Mouse (Mus musculus): ENCODE measurements around the gene Mllt6.
"Not testable (repeated sequence)": the region's sequence is repeated elsewhere in the genome, so short reads cannot be mapped to it uniquely, and the experiment has no call there.

Gene Mllt6

DNA sequence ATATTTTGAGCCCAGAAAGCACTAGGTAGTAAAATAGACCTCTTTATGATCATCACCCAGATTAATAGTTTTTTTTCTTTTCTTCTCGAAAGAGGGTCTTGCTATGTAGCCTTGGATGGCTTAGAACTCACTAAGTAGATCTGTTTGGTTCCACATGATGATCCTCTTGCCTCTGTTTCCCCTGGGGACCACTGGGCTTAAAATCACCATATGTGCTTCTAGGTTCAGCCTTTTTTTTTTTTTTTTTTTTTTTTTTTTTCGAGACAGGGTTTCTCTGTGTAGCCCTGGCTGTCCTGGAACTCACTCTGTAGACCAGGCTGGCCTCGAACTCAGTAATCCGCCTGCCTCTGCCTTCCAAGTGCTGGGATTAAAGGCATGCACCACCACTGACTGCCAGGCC lies 14.7 kb upstream of the Mllt6 start:
- not testable (repeated sequence) for DNase-seq (ENCODE audit: low spot score)

DNA sequence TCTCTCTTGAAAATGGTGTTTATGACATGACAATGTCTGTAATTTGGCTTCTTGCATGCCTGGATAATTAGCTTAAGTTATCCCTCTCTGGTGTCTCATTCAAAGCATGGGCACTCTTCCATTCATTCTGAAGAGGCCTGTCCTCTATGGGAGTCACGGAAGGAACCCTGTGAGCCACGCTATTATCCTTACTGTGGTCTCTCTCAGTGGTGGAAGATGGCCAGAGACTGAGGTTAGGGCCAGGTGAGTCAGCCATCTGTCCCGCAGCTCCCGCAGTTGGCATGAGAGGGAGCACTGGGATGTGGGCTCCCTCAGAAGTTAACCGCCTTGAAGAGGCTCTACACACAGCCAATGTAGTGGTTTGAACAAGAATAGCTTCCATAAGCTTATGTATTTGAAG lies 12.9 kb upstream of the Mllt6 start:
- no peak for DNase-seq (ENCODE audit: low spot score)

DNA sequence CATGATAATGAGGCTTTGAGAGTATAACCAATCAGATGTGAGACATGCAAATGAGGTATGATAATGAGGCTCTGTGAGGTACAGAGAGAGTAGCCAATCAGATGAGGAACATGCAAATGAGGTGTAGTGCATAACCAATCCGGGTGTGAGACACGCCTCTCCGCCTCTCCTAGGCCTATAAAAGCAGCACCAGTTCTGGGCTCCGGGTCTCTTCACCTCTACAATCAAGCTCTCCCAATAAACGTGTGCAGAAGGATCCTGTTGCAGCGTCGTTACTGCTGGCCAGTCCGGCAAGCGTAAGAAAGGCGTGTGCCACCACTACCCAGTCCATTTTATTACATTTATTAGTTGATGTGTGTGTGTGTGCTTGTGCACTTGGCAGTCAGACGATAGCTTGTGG lies 9.8 kb upstream of the Mllt6 start:
- DNase-seq (ENCODE audit: low spot score): not testable (repeated sequence)

DNA sequence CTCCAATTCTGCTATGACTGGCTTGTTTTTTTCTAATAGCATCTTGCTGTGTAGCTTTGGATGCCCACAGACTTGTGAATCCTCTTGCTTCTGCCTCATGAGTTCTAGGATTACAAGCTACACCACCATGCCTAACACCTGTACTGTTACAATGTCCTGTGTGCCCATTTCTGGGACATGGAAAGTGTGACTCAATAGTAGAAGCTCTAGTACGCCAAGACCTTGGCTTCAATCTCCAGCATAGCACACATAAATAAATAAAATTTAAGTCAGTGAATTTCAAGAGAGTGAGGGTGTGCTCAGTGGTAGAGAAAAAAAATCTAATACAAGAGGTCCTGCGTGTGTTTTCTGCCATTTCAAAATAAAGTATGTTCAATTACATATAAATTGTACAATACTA lies 9.0 kb upstream of the Mllt6 start:
- no peak for DNase-seq (ENCODE audit: low spot score)

DNA sequence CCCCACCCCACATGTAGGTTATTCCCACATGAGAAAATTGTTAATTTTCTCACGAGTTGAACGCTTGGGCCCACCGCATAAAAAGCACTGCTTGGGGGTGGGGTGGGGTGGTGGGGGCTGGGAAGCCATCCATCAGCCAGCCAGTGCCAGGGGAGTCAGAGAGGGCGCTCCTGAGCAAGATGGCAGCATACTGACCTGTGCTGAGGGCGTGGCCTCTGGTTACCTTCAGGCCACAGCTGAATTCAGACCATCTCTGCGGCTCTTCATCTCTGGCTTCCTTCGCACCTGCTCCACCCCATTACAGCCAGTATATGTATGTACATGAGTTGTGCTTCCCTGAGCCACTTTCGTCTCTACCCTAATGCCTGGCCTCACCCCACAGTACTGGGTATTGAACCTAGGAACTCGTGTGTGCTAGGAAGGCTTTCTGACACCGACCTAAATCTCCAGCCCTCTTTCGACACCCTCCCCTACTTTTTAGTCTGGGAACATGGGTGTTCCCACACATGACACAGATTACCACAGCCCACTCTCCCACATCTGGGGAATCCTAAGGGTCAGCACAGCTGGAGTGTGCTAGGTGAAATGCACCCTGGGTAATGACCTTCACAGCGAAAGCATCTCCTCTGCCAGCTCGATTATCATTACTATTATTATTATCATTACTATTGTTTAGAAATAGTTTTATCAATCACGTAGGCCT lies 6.8 kb upstream of the Mllt6 start:
- no peak for DNase-seq (ENCODE audit: low spot score)

DNA sequence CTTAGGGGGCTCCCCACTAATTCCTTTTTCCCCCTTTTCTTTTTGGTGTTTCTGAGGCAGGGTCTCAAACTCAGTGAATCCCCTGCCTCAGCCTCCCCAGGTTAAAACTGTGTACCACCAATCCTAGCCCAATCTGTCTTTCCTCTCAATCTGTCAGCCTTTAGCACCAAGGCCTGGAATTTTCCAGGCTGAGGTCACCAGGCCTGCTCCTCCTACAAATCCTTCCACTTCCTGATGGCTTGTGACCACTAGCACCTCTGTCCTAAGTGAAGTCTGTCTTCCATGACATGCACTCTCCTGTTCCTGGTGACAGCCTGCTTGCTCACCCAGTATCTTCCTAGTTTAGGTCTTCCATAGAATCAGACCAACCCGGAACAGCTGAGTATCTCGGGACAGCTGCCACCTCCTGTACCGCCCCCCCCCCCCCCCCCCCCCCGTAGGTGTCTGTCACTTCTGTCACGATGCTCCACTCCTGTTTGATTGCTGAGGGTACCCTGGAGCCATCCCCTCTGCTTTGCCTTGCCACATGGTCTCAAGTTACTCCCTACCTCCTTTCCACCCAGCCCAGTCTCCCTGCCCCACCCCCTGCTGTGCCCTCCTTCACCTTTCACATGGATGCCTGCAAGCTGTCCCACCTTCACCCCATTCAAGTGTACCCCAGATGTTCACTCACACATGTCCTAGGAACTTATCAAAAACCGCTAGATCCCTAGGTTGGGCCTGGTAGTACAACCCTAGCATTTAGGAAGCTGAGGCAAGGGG lies 5.8 kb upstream of the Mllt6 start:
- no peak for DNase-seq (ENCODE audit: low spot score)

DNA sequence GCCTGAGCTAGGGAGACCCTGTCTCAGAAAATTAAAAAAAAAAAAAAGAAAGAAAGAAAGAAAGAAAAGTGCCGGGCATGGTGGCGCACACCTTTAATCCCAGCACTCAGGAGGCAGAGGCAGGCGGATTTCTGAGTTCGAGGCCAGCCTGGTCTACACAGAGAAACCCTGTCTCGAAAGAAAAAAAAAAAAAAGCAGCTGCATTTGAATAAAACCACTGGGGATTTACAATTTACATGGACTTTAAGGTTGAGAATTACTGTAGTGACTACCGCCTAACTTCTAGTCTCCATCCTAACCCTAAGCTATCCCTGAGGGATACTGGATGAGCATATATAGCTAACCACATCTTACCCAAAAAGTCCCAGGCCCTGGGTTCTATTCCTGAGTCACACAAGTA lies 5.2 kb upstream of the Mllt6 start:
- DNase-seq (ENCODE audit: low spot score): not testable (repeated sequence)

DNA sequence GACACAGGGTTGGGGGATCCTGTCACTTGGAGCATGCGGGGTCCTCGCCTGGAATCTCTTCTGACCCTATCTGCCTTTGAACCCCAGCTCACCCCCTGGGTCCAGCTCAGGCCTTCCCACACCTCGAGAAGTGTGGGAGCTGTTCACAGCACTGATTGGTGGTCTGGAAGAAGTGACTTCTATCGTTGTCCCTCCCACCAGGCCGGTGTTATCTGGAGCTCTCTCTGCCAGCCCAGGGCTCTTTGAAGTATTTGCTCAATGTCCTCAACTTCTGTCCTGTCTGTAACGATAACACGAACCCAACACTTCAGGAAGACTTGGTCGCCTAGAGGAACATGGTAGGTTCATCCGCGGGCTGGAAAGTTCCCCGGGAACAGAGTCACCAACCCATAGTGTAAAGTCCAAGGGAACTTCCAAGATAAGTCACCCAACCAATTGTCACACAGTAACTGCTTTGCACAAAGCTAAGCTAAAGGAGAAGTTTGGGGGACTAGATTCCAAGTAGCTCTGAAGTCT lies 4.4 kb upstream of the Mllt6 start:
- no peak for DNase-seq (ENCODE audit: low spot score)

DNA sequence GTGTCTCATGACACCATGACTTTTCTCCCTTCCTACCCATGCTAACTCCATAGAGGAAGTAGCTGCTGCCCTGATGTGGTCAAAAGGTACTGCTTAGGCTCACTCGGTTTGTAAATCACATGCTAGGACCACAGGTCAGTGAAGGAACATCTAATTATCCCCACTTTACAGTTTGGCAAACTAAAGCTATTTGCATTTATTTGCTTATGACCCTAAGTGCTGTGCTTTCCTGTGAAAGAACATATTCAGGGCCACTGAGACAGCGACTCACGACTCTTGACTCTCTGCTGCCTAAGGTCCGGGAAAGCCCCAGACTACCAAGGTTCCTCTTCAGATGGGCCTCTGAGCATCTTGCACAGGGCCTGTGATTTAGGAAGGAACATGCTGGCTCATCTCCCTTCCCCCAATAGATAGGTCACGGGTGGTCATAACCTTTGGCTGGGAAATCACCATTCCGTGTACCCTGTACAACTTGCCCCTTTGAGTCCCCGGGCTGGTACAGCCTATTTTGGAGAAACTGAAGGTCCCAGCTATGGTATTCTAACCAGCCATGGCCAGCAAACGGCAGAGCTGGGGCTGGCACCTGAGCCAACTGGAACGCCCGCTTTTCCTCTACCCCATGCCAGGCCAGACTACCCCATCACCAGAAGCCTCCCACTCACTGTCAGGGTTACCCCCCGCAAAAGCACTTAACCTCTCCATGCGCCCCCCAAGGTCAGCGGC lies 3.8 kb upstream of the Mllt6 start:
- no peak for DNase-seq (ENCODE audit: low spot score)

DNA sequence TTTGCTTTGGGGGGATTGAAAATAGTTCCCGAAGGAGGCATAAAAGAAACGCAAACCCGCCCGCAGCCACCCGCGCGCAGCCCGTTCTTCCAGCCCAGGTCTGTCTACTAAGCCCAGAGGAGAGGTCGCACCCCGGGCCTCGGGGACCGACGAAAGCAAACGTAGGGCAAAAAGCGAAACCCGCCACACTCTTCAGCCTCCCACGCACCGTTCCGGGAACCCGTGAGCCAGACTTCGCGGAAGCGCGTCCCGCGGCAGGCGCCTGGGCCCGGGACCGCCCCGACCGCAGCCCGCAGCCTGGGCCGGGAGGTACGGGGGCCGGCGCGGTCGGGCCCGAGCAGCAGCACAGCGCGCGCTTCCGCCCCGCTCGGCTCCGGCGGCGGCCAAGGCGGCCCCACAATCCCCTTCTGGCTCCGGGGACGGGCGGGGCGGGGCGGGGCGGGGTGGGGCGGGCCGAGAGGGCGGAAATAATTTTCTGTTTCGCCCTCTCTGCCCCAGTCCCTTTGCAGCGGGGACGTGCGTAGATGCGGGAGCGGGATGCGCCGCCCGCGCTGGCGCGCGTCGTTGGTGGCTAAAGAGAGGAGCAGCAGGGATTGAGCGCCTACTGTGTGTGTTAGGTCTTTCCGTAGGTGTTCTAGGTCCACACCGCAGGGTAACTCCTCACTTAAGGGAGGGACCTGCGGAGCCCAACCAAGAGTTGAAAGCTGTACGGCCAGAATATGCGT lies 3.1 kb upstream of the Mllt6 start:
- DNase-seq (ENCODE audit: low spot score): peak; percentile 35

DNA sequence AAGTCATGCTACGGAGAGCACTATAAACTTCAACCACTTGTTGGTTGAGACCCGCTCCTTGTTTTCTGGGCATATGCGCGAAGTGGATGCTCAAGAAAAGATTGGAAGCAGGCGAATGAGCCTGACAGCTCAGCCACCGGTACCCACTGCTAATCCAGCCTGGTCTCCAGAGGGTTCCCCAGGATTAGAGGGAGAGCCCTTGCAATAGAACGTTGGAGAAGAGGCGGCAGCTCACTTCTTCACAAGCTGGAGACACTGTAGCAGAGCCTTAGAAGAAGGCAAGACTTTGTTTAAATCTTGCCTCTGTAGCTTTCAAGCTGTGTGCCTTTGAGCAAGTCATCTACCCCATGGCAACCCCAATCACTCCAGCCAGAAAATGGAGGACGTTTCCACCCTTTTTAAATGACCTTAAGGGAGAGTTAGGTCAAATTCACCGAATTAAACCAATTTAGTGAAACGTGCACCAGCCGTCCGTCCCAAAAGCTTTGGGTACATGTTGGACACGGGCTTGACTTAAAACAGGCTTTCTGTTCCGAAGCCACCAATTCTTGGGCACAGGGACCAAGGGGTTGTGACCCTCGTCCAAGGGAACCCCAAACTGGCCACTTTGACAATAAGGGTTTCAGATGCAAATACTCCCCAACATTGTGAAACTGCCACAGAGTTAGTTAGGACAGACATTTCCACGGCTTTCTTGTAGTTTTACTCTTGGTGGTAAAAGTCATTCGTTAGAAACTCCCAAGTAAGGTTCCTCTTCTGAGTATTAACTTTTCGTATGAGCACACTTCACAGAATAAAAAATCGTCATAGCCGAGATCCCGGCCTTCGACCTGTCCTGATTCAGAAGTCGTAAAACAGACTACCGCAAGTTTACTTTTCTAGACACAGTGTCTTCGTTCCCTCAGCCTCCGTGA lies 2.2 kb upstream of the Mllt6 start:
- no peak for DNase-seq (ENCODE audit: low spot score)

DNA sequence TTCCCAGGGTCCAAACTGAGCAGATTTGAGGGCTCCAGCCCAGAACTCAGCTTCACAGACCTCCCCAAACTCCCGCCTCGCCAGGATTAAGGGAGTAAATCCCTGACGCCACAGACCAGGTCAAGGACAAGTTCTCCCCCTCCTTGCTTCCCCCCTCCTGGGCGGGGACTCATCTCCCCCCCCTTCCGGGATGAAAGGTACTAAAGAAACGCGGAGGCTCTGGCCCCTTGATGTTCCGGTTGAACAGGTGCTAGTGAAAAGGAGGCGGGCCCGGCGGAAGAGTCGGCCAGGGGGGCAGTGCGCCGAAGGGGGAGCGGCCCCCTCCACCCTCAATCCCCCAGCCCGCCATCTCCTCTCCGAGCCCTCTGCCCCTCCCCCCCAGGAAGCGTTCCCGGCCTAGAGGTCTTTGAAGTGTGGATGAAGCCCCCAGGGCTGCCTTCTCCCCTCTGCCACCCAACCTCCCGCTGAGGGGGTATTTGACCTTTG lies 1.5 kb upstream of the Mllt6 start:
- no peak for DNase-seq (ENCODE audit: low spot score)

DNA sequence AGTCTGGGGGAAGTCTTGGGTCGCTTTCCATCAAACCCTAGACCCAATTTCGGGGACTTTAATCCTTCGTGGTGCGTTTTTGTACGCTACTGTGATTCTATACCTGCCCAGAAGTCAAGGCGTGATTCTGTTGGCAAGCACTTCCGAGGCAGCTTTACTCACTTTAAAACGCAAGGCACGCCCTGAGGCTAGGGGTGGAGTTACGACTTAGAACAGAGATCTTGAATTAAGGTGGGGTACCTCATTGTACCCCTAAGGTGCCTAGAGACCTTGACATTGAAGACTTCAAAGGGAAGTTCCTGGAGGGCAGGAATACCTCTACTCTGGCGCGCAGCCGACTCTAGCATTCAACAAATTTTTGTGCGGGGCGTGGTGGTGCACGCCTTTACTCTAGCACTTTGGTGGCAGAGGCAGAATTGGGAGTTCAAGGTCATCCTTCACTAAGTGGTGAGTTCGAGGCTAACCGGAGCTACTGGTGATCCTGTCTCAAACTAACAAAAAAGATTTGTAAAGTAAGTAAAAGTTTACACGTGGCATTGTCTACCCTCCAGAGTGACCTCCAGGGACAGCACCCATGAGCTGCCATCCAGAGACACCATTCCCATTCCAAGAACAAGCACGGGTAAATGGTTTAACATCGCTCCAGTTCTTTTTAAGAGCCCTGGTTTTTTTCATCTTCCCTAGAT lies 864 bp upstream of the Mllt6 start:
- DNase-seq (ENCODE audit: low spot score): no peak

DNA sequence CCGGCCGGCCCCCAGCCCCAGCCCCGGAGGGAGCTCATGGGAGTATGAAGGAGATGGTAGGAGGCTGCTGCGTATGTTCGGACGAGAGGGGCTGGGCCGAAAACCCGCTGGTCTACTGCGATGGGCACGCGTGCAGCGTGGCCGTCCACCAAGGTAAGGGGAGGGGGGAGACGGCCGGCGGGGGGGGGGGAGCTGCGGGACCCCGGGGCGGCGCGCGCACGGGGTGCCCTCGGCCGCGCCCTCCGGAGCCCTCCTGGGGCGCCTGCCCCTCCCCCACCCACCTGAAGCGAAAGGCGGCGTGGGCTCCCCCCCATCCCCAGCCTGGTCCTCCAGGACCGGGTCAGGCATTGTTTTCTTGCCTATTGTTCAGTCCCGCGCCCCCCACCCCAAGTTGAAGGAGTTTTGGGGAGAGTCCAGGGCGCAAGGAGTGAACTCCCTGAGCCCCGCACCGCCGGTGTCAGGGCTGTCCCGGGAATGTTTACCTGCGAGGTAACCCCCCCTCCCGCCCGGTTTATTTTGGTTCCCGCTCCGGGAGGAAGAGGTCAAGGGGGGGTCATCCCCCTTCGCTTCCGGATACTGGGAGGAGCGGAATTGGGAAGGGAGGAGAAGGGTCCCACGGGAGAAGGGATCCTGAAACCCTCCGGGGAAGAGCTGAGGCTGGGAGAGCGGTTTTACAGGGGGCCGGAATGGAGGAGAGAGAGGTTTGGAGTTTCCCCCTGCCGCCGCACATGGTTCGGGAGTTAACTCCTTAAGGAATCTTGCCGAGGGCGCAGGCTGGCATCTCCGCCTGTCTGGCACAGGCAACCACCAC lies 519 bp downstream of the Mllt6 start:
- DNase-seq (ENCODE audit: low spot score): no peak

DNA sequence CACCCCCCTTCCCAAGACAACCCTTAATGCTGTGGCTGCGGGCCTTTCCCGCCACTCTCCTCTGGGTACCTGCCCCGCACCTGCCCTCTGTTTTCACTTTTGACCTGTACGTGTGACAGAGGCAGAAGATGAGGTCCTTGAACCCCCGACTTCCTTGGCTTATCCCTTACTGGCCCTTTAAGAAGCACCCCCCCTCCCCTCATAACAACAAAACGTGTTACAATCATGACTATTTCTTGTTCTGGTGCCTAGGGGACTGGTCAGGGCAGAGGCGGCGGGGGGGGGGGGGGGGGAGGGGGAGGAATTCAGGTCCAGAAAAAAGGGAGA lies 1.1 kb downstream of the Mllt6 start:
- no peak for DNase-seq (ENCODE audit: low spot score)

DNA sequence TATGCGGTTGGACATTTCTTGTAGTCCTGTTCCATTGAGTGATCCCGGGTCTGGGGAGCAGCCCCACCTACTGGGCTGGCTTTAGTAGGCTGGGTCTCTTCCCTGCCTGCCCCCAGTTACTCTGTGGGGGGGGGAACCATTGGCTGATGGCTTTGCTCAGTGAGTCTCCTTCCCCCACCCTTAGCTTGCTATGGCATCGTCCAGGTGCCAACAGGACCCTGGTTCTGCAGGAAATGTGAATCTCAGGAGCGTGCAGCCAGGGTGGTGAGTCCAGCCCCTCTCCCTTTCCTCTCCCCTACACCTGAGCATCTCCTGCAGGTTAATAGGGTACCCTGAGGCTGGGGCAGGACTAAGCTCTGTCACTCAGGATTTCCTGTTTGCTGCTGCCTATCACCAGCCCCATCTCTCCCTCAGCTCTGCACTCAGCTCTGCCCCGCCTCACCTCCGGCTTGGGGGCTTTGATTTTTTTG lies 1.6 kb downstream of the Mllt6 start:
- DNase-seq (ENCODE audit: low spot score): no peak

DNA sequence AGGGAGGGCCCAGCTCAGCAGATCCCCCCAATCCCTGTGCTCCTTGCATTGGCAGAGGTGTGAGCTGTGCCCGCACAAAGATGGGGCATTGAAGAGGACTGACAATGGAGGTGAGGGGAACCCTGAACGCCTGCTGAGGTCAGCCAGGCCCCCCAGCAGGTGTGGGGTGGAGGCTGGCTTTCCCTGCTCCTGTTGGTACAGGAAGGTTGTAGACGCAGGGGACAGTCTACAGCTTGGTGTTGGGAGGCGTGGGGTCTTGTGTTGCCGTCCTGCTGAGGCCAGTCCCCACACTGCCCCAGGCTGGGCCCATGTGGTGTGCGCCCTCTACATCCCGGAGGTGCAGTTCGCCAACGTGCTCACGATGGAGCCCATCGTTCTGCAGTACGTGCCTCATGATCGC lies 2.2 kb downstream of the Mllt6 start:
- no peak for DNase-seq (ENCODE audit: low spot score)

DNA sequence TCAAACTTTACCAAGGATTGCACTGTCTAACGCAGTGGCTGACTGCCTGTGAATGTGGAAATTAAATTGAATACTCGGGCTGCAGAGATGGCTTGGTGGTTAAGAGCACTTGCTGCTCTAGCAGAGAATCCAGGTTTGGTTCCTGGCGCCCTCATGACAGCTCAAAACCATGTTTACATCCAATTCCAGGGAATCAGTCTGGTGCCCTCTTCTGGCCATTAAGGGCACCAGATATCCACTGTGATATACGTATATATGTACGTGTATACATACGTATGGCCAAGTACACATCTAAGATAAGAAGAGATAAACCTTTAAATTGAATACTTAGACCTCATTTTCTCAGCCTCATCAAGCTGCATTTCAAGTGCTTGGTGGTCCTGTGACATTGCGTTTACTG lies 3.0 kb downstream of the Mllt6 start:
- DNase-seq (ENCODE audit: low spot score): no peak

DNA sequence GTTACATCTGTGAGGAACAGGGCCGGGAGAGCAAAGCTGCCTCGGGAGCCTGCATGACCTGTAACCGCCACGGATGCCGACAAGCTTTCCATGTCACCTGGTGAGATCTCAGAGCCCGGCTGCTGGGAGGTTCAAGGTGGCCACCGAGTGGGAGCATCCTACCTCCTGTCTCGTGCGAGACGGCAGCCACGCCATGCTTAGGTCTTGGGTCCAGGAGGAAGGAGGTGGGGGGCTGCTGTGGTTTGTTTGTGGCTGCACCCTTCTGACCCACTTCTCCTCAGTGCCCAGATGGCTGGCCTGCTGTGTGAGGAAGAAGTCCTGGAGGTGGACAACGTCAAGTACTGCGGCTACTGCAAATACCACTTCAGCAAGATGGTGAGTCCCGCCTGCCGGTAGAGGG lies 3.6 kb downstream of the Mllt6 start:
- DNase-seq (ENCODE audit: low spot score): no peak

DNA sequence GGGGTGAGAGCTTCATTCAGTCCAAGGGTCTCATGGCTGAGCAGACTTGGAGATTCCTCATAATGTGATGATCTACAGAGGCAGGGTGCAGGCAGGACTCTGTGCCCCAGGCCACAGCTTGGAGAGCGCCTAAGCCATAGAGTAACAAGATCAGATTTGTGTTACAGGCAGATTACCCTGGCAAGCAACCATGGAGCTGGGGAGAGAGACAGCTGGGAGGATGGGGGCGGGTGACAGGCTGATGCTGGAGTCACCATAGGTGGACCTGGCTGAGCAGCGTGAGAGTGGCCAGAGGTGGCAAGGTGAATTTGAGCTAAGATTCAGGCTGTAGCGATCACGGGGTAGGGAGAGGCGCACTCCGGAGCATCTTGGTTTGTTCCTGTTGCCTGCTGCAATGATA lies 4.9 kb downstream of the Mllt6 start:
- DNase-seq (ENCODE audit: low spot score): no peak
